Mouse (Mus musculus) ovary, adult 18-20 months (tissue): ENCODE measurements at regions not wholly inside any gene's neighbourhood (a gene's known extent, or its start where the extent isn't known, plus 50 kb on each side); places are given as distances from the start of the nearest gene placed in this dataset.

Source experiments
- DNase-seq: peaks from one replicate; pipeline ENCODE4 v3.0.0; 2022; ENCODE audit warnings: low spot score, mixed read lengths

GRCm38 (mm10) chr3:58153141-58153540, 261.4 kb upstream of the Tsc22d2 start:
- DNase-seq, result no peak

- no peak for DNase-seq
Observed at GRCm38 (mm10) chr3:58153874-58154756, 260.4 kb upstream of the Tsc22d2 start.

- DNase-seq, result no peak
Observed at GRCm38 (mm10) chr3:58159384-58159783, 255.1 kb upstream of the Tsc22d2 start.

GRCm38 (mm10) chr3:58162238-58162637, 252.3 kb upstream of the Tsc22d2 start:
- DNase-seq, result peak; percentile 12

- peak; percentile 41 for DNase-seq
Observed at GRCm38 (mm10) chr3:58163806-58164205, 250.7 kb upstream of the Tsc22d2 start.

GRCm38 (mm10) chr3:58166628-58167027, 247.9 kb upstream of the Tsc22d2 start:
- DNase-seq, result no peak

GRCm38 (mm10) chr3:58167121-58167520, 247.4 kb upstream of the Tsc22d2 start:
- no peak for DNase-seq

GRCm38 (mm10) chr3:58167761-58168290, 246.7 kb upstream of the Tsc22d2 start:
- no peak for DNase-seq

GRCm38 (mm10) chr3:58168522-58169185, 245.9 kb upstream of the Tsc22d2 start:
- peak; percentile 21 for DNase-seq

GRCm38 (mm10) chr3:58169786-58170185, 244.7 kb upstream of the Tsc22d2 start:
- DNase-seq, result no peak

- no peak for DNase-seq
Observed at GRCm38 (mm10) chr3:58172096-58172495, 242.4 kb upstream of the Tsc22d2 start.

GRCm38 (mm10) chr3:58173821-58174220, 240.7 kb upstream of the Tsc22d2 start:
- no peak for DNase-seq

GRCm38 (mm10) chr3:58181715-58182114, 232.8 kb upstream of the Tsc22d2 start:
- no peak for DNase-seq

- no peak for DNase-seq
Observed at GRCm38 (mm10) chr3:58182299-58182698, 232.2 kb upstream of the Tsc22d2 start.

GRCm38 (mm10) chr3:58183279-58183678, 231.2 kb upstream of the Tsc22d2 start:
- no peak for DNase-seq

- DNase-seq, result no peak
Observed at GRCm38 (mm10) chr3:58200462-58200861, 214.1 kb upstream of the Tsc22d2 start.

- DNase-seq, result no peak
Observed at GRCm38 (mm10) chr3:58202816-58203215, 211.7 kb upstream of the Tsc22d2 start.

GRCm38 (mm10) chr3:58203806-58204205, 210.7 kb upstream of the Tsc22d2 start:
- DNase-seq, result no peak

GRCm38 (mm10) chr3:58205526-58205925, 209.0 kb upstream of the Tsc22d2 start:
- DNase-seq, result no peak

- no peak for DNase-seq
Observed at GRCm38 (mm10) chr3:58206776-58207398, 207.6 kb upstream of the Tsc22d2 start.

GRCm38 (mm10) chr3:58211016-58211415, 203.5 kb upstream of the Tsc22d2 start:
- peak; percentile 43 for DNase-seq

- DNase-seq, result no peak
Observed at GRCm38 (mm10) chr3:58224696-58225095, 189.8 kb upstream of the Tsc22d2 start.
